Mouse (Mus musculus): ENCODE measurements around the gene Brinp2.

Brinp2 gene

GRCm38 (mm10) chr1:158356051-158356461, at the start of gene Brinp2:
TSS of gene Brinp2 (minus strand) at chr1:158356326.
- DNase-seq, result peak; percentile 94

- no peak for DNase-seq
Observed at GRCm38 (mm10) chr1:158400898-158401297, 44.8 kb upstream of the Brinp2 start.

GRCm38 (mm10) chr1:158397058-158397457, 40.9 kb upstream of the Brinp2 start:
- no peak for DNase-seq

GRCm38 (mm10) chr1:158390693-158391092, 34.6 kb upstream of the Brinp2 start:
- DNase-seq, result no peak

- no peak for DNase-seq
Observed at GRCm38 (mm10) chr1:158388995-158389394, 32.9 kb upstream of the Brinp2 start.

GRCm38 (mm10) chr1:158386781-158387180, 30.7 kb upstream of the Brinp2 start:
- DNase-seq, result no peak

- no peak for DNase-seq
Observed at GRCm38 (mm10) chr1:158385311-158385710, 29.2 kb upstream of the Brinp2 start.

GRCm38 (mm10) chr1:158383210-158383609, 27.1 kb upstream of the Brinp2 start:
- no peak for DNase-seq

- DNase-seq, result no peak
Observed at GRCm38 (mm10) chr1:158382277-158382676, 26.2 kb upstream of the Brinp2 start.

GRCm38 (mm10) chr1:158364461-158364860, 8.3 kb upstream of the Brinp2 start:
- DNase-seq, result no peak

- DNase-seq, result peak; percentile 65
Observed at GRCm38 (mm10) chr1:158362292-158363101, 6.4 kb upstream of the Brinp2 start.

- no peak for DNase-seq
Observed at GRCm38 (mm10) chr1:158361964-158362291, 5.8 kb upstream of the Brinp2 start, which contains the start of gene Astn1. TSS of gene Astn1 (plus strand) at chr1:158362273.

- DNase-seq, result peak; percentile 28
Observed at GRCm38 (mm10) chr1:158355177-158356050, 712 bp downstream of the Brinp2 start.

- no peak for DNase-seq
Observed at GRCm38 (mm10) chr1:158353656-158354371, 2.3 kb downstream of the Brinp2 start.

GRCm38 (mm10) chr1:158343243-158343714, 12.8 kb downstream of the Brinp2 start:
- no peak for DNase-seq

GRCm38 (mm10) chr1:158328839-158329238, 27.3 kb downstream of the Brinp2 start:
- no peak for DNase-seq

GRCm38 (mm10) chr1:158328126-158328525, 28.0 kb downstream of the Brinp2 start:
- peak; percentile 71 for DNase-seq

GRCm38 (mm10) chr1:158323325-158323724, 32.8 kb downstream of the Brinp2 start:
- DNase-seq, result no peak

GRCm38 (mm10) chr1:158310426-158311156, 45.5 kb downstream of the Brinp2 start:
- DNase-seq, result peak; percentile 96

- no peak for DNase-seq
Observed at GRCm38 (mm10) chr1:158297042-158297441, 59.1 kb downstream of the Brinp2 start.

- DNase-seq, result no peak
Observed at GRCm38 (mm10) chr1:158296287-158296931, 59.7 kb downstream of the Brinp2 start.

- no peak for DNase-seq
Observed at GRCm38 (mm10) chr1:158295270-158295669, 60.9 kb downstream of the Brinp2 start.
